ENCODE assay signal across 16 mouse cellular contexts in the genomic region with DNA sequence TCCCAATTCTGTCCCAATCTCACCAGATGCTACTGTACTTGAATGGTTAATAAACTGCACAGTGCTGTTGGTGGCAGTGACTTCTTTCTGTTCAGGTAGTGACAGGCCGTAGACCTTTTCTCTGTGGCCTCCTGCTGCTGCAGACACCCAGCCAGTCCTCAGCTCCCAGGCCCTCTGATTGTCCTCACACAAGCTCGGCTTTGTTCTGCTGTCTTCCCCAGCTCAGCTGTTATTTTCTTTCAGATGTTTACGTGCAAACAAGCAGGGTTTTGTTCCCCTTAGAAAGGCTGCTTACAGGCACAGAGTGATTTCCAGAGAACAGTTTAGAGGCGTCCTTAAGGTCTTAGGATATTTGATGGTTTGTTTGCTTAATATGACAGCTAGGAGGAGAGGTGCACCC. TPM values are rescaled to one million over a fixed set of nuclear protein-coding genes. Genes with fewer than 3 reads are reported as not detected.
DNase-seq lines count a peak whose midpoint lies in the region; ATAC-seq lines count a peak whose summit lies in the region.
"Had no signal": no experiment of that assay in that cellular context is flagged by ENCODE, and none has a peak within 500 bp of the region (broad histone marks: within the 10 kb centered on the region; RNA-seq: fewer than 3 reads in every experiment).

No protein-coding gene starts in this region.

- peaks cover 54% of the 10 kb centered on the region for H3K36me3 ChIP-seq in embryonic facial prominence, embryonic 12.5 days
- peaks cover 67% of the 10 kb centered on the region for H3K36me3 ChIP-seq in embryonic facial prominence, embryonic 10.5 days (replicated peaks)
- H3K36me3 ChIP-seq in midbrain, embryonic 13.5 days: peaks cover 63% of the 10 kb centered on the region
- peaks cover 27% of the 10 kb centered on the region for H3K36me3 ChIP-seq in midbrain, embryonic 11.5 days (ENCODE audit: control insufficient read depth, insufficient read depth, low read length)
- peaks cover 70% of the 10 kb centered on the region for H3K36me3 ChIP-seq in hindbrain, embryonic 14.5 days (replicated peaks; ENCODE audit: control insufficient read depth, insufficient read depth)
- H3K36me3 ChIP-seq in neural tube, embryonic 14.5 days (ENCODE audit: control insufficient read depth, insufficient read depth, low read length): peaks cover 46% of the 10 kb centered on the region

- H3K9me3 ChIP-seq in embryonic facial prominence, embryonic 12.5 days: no peaks in the 10 kb centered on the region
- no peaks in the 10 kb centered on the region for H3K9me3 ChIP-seq in embryonic facial prominence, embryonic 10.5 days
- H3K9me3 ChIP-seq in midbrain, embryonic 13.5 days: no peaks in the 10 kb centered on the region
- H3K9me3 ChIP-seq in midbrain, embryonic 11.5 days (ENCODE audit: control insufficient read depth, low read length): no peaks in the 10 kb centered on the region
- no peaks in the 10 kb centered on the region for H3K9me3 ChIP-seq in hindbrain, embryonic 14.5 days (ENCODE audit: control insufficient read depth, low read length)
- H3K9me3 ChIP-seq in neural tube, embryonic 14.5 days (ENCODE audit: control insufficient read depth, low read length): no peaks in the 10 kb centered on the region
- H3K9me3 ChIP-seq: limb, embryonic 12.5 days; liver, embryonic 15.5 days had no signal

- no peaks in the 10 kb centered on the region for H3K27me3 ChIP-seq in embryonic facial prominence, embryonic 12.5 days
- H3K27me3 ChIP-seq in embryonic facial prominence, embryonic 10.5 days (replicated peaks; ENCODE audit: low read depth, poor library complexity, severe bottlenecking): no peaks in the 10 kb centered on the region
- no peaks in the 10 kb centered on the region for H3K27me3 ChIP-seq in midbrain, embryonic 13.5 days
- no peaks in the 10 kb centered on the region for H3K27me3 ChIP-seq in midbrain, embryonic 11.5 days (ENCODE audit: control insufficient read depth, insufficient read depth, low read length)
- no peaks in the 10 kb centered on the region for H3K27me3 ChIP-seq in hindbrain, embryonic 14.5 days (ENCODE audit: control insufficient read depth, insufficient read depth, low read length)
- H3K27me3 ChIP-seq in neural tube, embryonic 14.5 days (ENCODE audit: control insufficient read depth, insufficient read depth, low read length): no peaks in the 10 kb centered on the region
- H3K27me3 ChIP-seq: limb, embryonic 12.5 days; liver, embryonic 15.5 days; Patski had no signal

- WGBS in embryonic facial prominence, embryonic 12.5 days: 57% methylated on average over 4 of the region's 4 CpGs
- 62% methylated on average over 4 of the region's 4 CpGs for WGBS in embryonic facial prominence, embryonic 10.5 days
- 62% methylated on average over 4 of the region's 4 CpGs for WGBS in midbrain, embryonic 13.5 days
- WGBS in midbrain, embryonic 11.5 days: 77% methylated on average over 4 of the region's 4 CpGs
- WGBS in hindbrain, embryonic 14.5 days: 46% methylated on average over 4 of the region's 4 CpGs
- WGBS in neural tube, embryonic 14.5 days: 44% methylated on average over 4 of the region's 4 CpGs

- H3K4me3 ChIP-seq in embryonic facial prominence, embryonic 12.5 days: no peak overlapping the region
- no peak overlapping the region for H3K4me3 ChIP-seq in embryonic facial prominence, embryonic 10.5 days
- no peak overlapping the region for H3K4me3 ChIP-seq in midbrain, embryonic 13.5 days (replicated peaks)
- H3K4me3 ChIP-seq in midbrain, embryonic 11.5 days (ENCODE audit: low read depth, low read length): no peak overlapping the region
- H3K4me3 ChIP-seq in hindbrain, embryonic 14.5 days (replicated peaks; ENCODE audit: low read length): peak overlapping the region; percentile 1; the same call in 1 of the 2 replicates
- H3K4me3 ChIP-seq in neural tube, embryonic 14.5 days (ENCODE audit: low read depth, low read length): no peak overlapping the region
- H3K4me3 ChIP-seq: limb, embryonic 12.5 days; liver, embryonic 15.5 days had no signal

- peaks cover 6% of the 10 kb centered on the region; the same call in 1 of the 2 replicates for H3K4me1 ChIP-seq in embryonic facial prominence, embryonic 12.5 days
- H3K4me1 ChIP-seq in embryonic facial prominence, embryonic 10.5 days: peaks cover 15% of the 10 kb centered on the region
- H3K4me1 ChIP-seq in midbrain, embryonic 13.5 days (replicated peaks): peaks cover 51% of the 10 kb centered on the region
- H3K4me1 ChIP-seq in midbrain, embryonic 11.5 days (ENCODE audit: control insufficient read depth, insufficient read depth, low read length): peaks cover 7% of the 10 kb centered on the region
- H3K4me1 ChIP-seq in hindbrain, embryonic 14.5 days (replicated peaks; ENCODE audit: control insufficient read depth, insufficient read depth, low read length): peaks cover 39% of the 10 kb centered on the region
- H3K4me1 ChIP-seq in neural tube, embryonic 14.5 days (ENCODE audit: control insufficient read depth, insufficient read depth, low read length): peaks cover 31% of the 10 kb centered on the region

- DNase-seq in embryonic facial prominence, embryonic 10.5 days (ENCODE audit: low spot score): no peak
- no peak for DNase-seq in midbrain, embryonic 11.5 days (ENCODE audit: low spot score, missing footprints)
- no peak for DNase-seq in hindbrain, embryonic 14.5 days (ENCODE audit: low spot score)
- DNase-seq in kidney, adult 9 months: no peak
- no peak for DNase-seq in frontal cortex, adult 2 months (ENCODE audit: extremely low spot score in 1 of 2, low spot score in 1 of 2)
- DNase-seq: cerebellum, adult 8-10 months; gastrocnemius, postnatal 25 days; kidney, postnatal 25 days; layer of hippocampus, postnatal 36 days; lung, postnatal 14 days had no signal

- peak overlapping the region; percentile 5; the same call in 1 of the 2 replicates for H3K27ac ChIP-seq in embryonic facial prominence, embryonic 12.5 days
- no peak overlapping the region for H3K27ac ChIP-seq in embryonic facial prominence, embryonic 10.5 days (replicated peaks)
- H3K27ac ChIP-seq in midbrain, embryonic 13.5 days: peak overlapping the region; percentile 76
- no peak overlapping the region for H3K27ac ChIP-seq in midbrain, embryonic 11.5 days (ENCODE audit: low read depth, low read length)
- peak overlapping the region; percentile 56 for H3K27ac ChIP-seq in hindbrain, embryonic 14.5 days
- peak overlapping the region; percentile 80 for H3K27ac ChIP-seq in neural tube, embryonic 14.5 days (ENCODE audit: low read depth, low read length)
- H3K27ac ChIP-seq: limb, embryonic 12.5 days; liver, embryonic 15.5 days had no signal

- ATAC-seq in embryonic facial prominence, embryonic 12.5 days (ENCODE audit: insufficient number of reproducible peaks, insufficient read depth, low FRiP score, low TSS enrichment): no peak
- ATAC-seq in midbrain, embryonic 13.5 days: no peak
- no peak for ATAC-seq in midbrain, embryonic 11.5 days (ENCODE audit: low FRiP score)
- no peak for ATAC-seq in hindbrain, embryonic 14.5 days (ENCODE audit: low FRiP score)
- no peak for ATAC-seq in neural tube, embryonic 14.5 days (ENCODE audit: low read depth)
- ATAC-seq: Patski had no signal

- no peak overlapping the region for H3K4me2 ChIP-seq in embryonic facial prominence, embryonic 12.5 days (replicated peaks)
- H3K4me2 ChIP-seq in midbrain, embryonic 13.5 days (replicated peaks): peak overlapping the region; percentile 2
- H3K4me2 ChIP-seq in midbrain, embryonic 11.5 days: no peak overlapping the region
- peak overlapping the region; percentile 19; the same call in 1 of the 2 replicates for H3K4me2 ChIP-seq in hindbrain, embryonic 14.5 days (replicated peaks)
- no peak overlapping the region; the same call in 1 of the 2 replicates for H3K4me2 ChIP-seq in neural tube, embryonic 14.5 days (ENCODE audit: low read depth, low read length)
- H3K4me2 ChIP-seq: limb, embryonic 12.5 days; liver, embryonic 15.5 days had no signal

- no peak overlapping the region for H3K9ac ChIP-seq in embryonic facial prominence, embryonic 12.5 days
- H3K9ac ChIP-seq in midbrain, embryonic 13.5 days (replicated peaks): peak overlapping the region; percentile 42; the same call in 1 of the 2 replicates
- H3K9ac ChIP-seq in midbrain, embryonic 11.5 days (ENCODE audit: low read length): no peak overlapping the region
- 0 out of 2 replicates have a peak overlapping the region, but pooled peaks have one; percentile 13 for H3K9ac ChIP-seq in hindbrain, embryonic 14.5 days
- 0 out of 2 replicates have a peak overlapping the region, but pooled peaks have one; percentile 8 for H3K9ac ChIP-seq in neural tube, embryonic 14.5 days (replicated peaks; ENCODE audit: low read depth, low read length)
- H3K9ac ChIP-seq: limb, embryonic 12.5 days; liver, embryonic 15.5 days had no signal

RNA-seq across cellular contexts. Expression of a gene that starts 5.6 kb away (rescaled TPM):
- polyA plus RNA-seq in embryonic facial prominence, embryonic 12.5 days (2016; fragmentation: Nextera tagmentation; extraction: Ambion mirVana): 2,563 and 2,644 TPM in 2 replicates
- polyA plus RNA-seq in embryonic facial prominence, embryonic 10.5 days (2016; fragmentation: Nextera tagmentation; extraction: Ambion mirVana): 2,394 and 2,556 TPM in 2 replicates
- polyA plus RNA-seq in midbrain, embryonic 13.5 days (2015; fragmentation: Nextera tagmentation; extraction: Ambion mirVana): 7,568 and 8,132 TPM in 2 replicates
- 4,454 and 4,703 TPM in 2 replicates for polyA plus RNA-seq in midbrain, embryonic 11.5 days (2014; fragmentation: Nextera tagmentation; extraction: Ambion mirVana)
- polyA plus RNA-seq in hindbrain, embryonic 14.5 days (2014; fragmentation: Nextera tagmentation; extraction: Ambion mirVana): 5,273 and 5,278 TPM in 2 replicates
- polyA plus RNA-seq in neural tube, embryonic 14.5 days (2014; fragmentation: Nextera tagmentation; extraction: Ambion mirVana): 5,364 and 5,581 TPM in 2 replicates
- polyA plus RNA-seq in frontal cortex, adult 2 months (2012; rRNA removed): 976 and 1,019 TPM in 2 replicates

RNA-seq across cellular contexts. Expression of a gene that starts 22.7 kb away (rescaled TPM):
- 3.3 and 3.4 TPM in 2 replicates for polyA plus RNA-seq in embryonic facial prominence, embryonic 12.5 days (2016; fragmentation: Nextera tagmentation; extraction: Ambion mirVana)
- 1.2 and 2.1 TPM in 2 replicates for polyA plus RNA-seq in embryonic facial prominence, embryonic 10.5 days (2016; fragmentation: Nextera tagmentation; extraction: Ambion mirVana)
- 10.8 and 12.8 TPM in 2 replicates for polyA plus RNA-seq in midbrain, embryonic 13.5 days (2015; fragmentation: Nextera tagmentation; extraction: Ambion mirVana)
- 1.3 and 1.4 TPM in 2 replicates for polyA plus RNA-seq in midbrain, embryonic 11.5 days (2014; fragmentation: Nextera tagmentation; extraction: Ambion mirVana)
- polyA plus RNA-seq in hindbrain, embryonic 14.5 days (2014; fragmentation: Nextera tagmentation; extraction: Ambion mirVana): 11.5 and 12.4 TPM in 2 replicates
- polyA plus RNA-seq in neural tube, embryonic 14.5 days (2014; fragmentation: Nextera tagmentation; extraction: Ambion mirVana): 9.8 and 13.7 TPM in 2 replicates
- polyA plus RNA-seq in frontal cortex, adult 2 months (2012; rRNA removed): 60.0 and 65.6 TPM in 2 replicates

RNA-seq across cellular contexts. Expression of a gene that starts 37.0 kb away (rescaled TPM):
- 11.6 and 13.1 TPM in 2 replicates for polyA plus RNA-seq in embryonic facial prominence, embryonic 12.5 days (2016; fragmentation: Nextera tagmentation; extraction: Ambion mirVana)
- 28.2 and 28.6 TPM in 2 replicates for polyA plus RNA-seq in embryonic facial prominence, embryonic 10.5 days (2016; fragmentation: Nextera tagmentation; extraction: Ambion mirVana)
- 3.9 and 4.4 TPM in 2 replicates for polyA plus RNA-seq in midbrain, embryonic 13.5 days (2015; fragmentation: Nextera tagmentation; extraction: Ambion mirVana)
- polyA plus RNA-seq in midbrain, embryonic 11.5 days (2014; fragmentation: Nextera tagmentation; extraction: Ambion mirVana): 7.8 and 7.9 TPM in 2 replicates
- polyA plus RNA-seq in hindbrain, embryonic 14.5 days (2014; fragmentation: Nextera tagmentation; extraction: Ambion mirVana): 0.40 and 0.91 TPM in 2 replicates
- polyA plus RNA-seq in neural tube, embryonic 14.5 days (2014; fragmentation: Nextera tagmentation; extraction: Ambion mirVana): 0.43 and 0.76 TPM in 2 replicates
- polyA plus RNA-seq in frontal cortex, adult 2 months (2012; rRNA removed): 0.50 TPM in 1 of 2 replicates, not detected in the other

Comparison
In these comparisons a context has a peak if more than half of its experiments do, and no peak if none do; other contexts are left out.
1. H3K27ac ChIP-seq: peak in embryonic facial prominence, embryonic 12.5 days (single experiment), midbrain, embryonic 13.5 days (single experiment), hindbrain, embryonic 14.5 days (single experiment) and neural tube, embryonic 14.5 days (single experiment); none in embryonic facial prominence, embryonic 10.5 days (single experiment) and midbrain, embryonic 11.5 days (single experiment).
2. H3K4me2 ChIP-seq: peak in midbrain, embryonic 13.5 days (single experiment) and hindbrain, embryonic 14.5 days (single experiment); none in embryonic facial prominence, embryonic 12.5 days (single experiment), midbrain, embryonic 11.5 days (single experiment) and neural tube, embryonic 14.5 days (single experiment).
3. H3K9ac ChIP-seq: peak in midbrain, embryonic 13.5 days (single experiment), hindbrain, embryonic 14.5 days (single experiment) and neural tube, embryonic 14.5 days (single experiment); none in embryonic facial prominence, embryonic 12.5 days (single experiment) and midbrain, embryonic 11.5 days (single experiment).